Comparison of ENCODE assay signal across 18 mouse cellular contexts in the genomic region with DNA sequence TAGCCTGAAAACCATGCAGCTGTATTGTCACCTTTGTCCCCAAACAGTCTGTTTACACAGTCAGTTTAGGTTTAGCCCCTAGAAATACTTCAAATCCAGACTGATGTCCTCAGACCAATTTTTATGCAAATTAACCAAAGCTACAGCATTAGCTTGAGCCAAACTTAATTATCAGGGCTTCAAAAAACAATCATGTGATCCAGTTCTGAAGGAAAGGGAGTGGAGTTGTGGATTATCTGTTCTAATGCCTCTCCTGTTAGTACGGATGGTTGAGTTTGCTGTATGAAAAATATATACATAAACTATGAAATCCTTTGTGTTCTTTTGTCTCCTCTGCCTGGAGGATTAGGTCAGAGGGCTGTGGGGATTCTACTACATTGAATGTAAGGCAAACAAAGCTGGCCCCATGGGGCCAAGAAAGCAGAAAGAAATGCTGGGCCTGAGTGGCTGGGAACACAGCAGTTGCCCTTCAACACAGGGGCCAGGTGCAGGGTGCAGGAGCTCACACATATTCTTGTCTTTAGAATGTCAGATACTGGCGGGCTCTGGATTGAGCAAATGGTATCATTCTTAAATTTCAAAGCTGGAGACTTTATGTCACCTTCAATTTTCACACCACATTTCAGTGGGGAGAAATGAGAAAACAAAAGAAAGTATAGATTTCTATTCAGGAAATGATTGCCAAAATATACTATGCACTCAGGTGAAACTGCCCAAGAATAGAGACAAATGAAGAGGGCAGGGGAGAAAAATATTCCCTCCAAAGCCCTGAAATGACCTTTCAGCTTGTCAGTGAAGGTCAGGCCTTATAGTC.
DNase-seq lines count a peak whose midpoint lies in the region; ATAC-seq and TF ChIP-seq lines count a peak whose summit lies in the region.
"Had no signal": no experiment of that assay in that cellular context is flagged by ENCODE, and none has a peak within 500 bp of the region (broad histone marks: within the 10 kb centered on the region; RNA-seq: fewer than 3 reads in every experiment).

No protein-coding gene starts in this region.

- no peak overlapping the region for H3K4me3 ChIP-seq in forebrain, embryonic 10.5 days
- H3K4me3 ChIP-seq in forebrain, postnatal 0 days (ENCODE audit: low read depth, low read length) = no peak overlapping the region
- no peak overlapping the region for H3K4me3 ChIP-seq in forebrain, embryonic 15.5 days
- H3K4me3 ChIP-seq in midbrain, embryonic 14.5 days (replicated peaks; ENCODE audit: low read depth, low read length) = no peak overlapping the region
- no peak overlapping the region for H3K4me3 ChIP-seq in kidney, embryonic 16.5 days (ENCODE audit: low read length)
- H3K4me3 ChIP-seq: heart, embryonic 15.5 days; hindbrain, embryonic 15.5 days had no signal

- H3K27me3 ChIP-seq in forebrain, embryonic 10.5 days (ENCODE audit: poor library complexity, severe bottlenecking) = no peaks in the 10 kb centered on the region
- no peaks in the 10 kb centered on the region for H3K27me3 ChIP-seq in forebrain, postnatal 0 days (ENCODE audit: insufficient read depth, low read length)
- no peaks in the 10 kb centered on the region for H3K27me3 ChIP-seq in forebrain, embryonic 15.5 days
- H3K27me3 ChIP-seq in midbrain, embryonic 14.5 days (ENCODE audit: control insufficient read depth, insufficient read depth, low read length) = no peaks in the 10 kb centered on the region
- H3K27me3 ChIP-seq in kidney, embryonic 16.5 days (ENCODE audit: insufficient read depth, low read length) = no peaks in the 10 kb centered on the region
- H3K27me3 ChIP-seq: CH12.LX; heart, embryonic 15.5 days; hindbrain, embryonic 15.5 days had no signal

- H3K9me3 ChIP-seq in forebrain, embryonic 10.5 days = peaks cover 7% of the 10 kb centered on the region
- no peaks in the 10 kb centered on the region for H3K9me3 ChIP-seq in forebrain, postnatal 0 days (ENCODE audit: low read length)
- no peaks in the 10 kb centered on the region for H3K9me3 ChIP-seq in forebrain, embryonic 15.5 days
- H3K9me3 ChIP-seq in midbrain, embryonic 14.5 days (ENCODE audit: control insufficient read depth, low read length) = no peaks in the 10 kb centered on the region
- H3K9me3 ChIP-seq in kidney, embryonic 16.5 days (ENCODE audit: low read length) = no peaks in the 10 kb centered on the region; the same call in 1 of the 2 replicates
- H3K9me3 ChIP-seq: heart, embryonic 15.5 days; hindbrain, embryonic 15.5 days had no signal

- H3K9ac ChIP-seq in forebrain, postnatal 0 days = no peak overlapping the region
- H3K9ac ChIP-seq in forebrain, embryonic 15.5 days (replicated peaks) = no peak overlapping the region
- H3K9ac ChIP-seq in midbrain, embryonic 14.5 days (replicated peaks; ENCODE audit: low read length) = no peak overlapping the region
- H3K9ac ChIP-seq in kidney, embryonic 16.5 days (replicated peaks; ENCODE audit: low read length) = no peak overlapping the region
- H3K9ac ChIP-seq: heart, embryonic 15.5 days; hindbrain, embryonic 15.5 days; liver, embryonic 14.5 days had no signal

- peaks cover 5% of the 10 kb centered on the region; the same call in 1 of the 2 replicates for H3K36me3 ChIP-seq in forebrain, embryonic 10.5 days (replicated peaks)
- H3K36me3 ChIP-seq in forebrain, postnatal 0 days (ENCODE audit: insufficient read depth) = no peaks in the 10 kb centered on the region
- no peaks in the 10 kb centered on the region for H3K36me3 ChIP-seq in forebrain, embryonic 15.5 days
- no peaks in the 10 kb centered on the region for H3K36me3 ChIP-seq in midbrain, embryonic 14.5 days (ENCODE audit: control insufficient read depth, insufficient read depth, low read length)
- H3K36me3 ChIP-seq in kidney, embryonic 16.5 days (ENCODE audit: insufficient read depth, low read length) = no peaks in the 10 kb centered on the region
- H3K36me3 ChIP-seq: heart, embryonic 15.5 days; hindbrain, embryonic 15.5 days had no signal

- no peak for ATAC-seq in forebrain, postnatal 0 days
- ATAC-seq in forebrain, embryonic 15.5 days (replicated peaks) = peak; percentile 63; the same call in 1 of the 2 replicates
- ATAC-seq in midbrain, embryonic 14.5 days (ENCODE audit: low FRiP score, low TSS enrichment) = peak; percentile 86
- ATAC-seq in kidney, embryonic 16.5 days (ENCODE audit: low FRiP score, low TSS enrichment) = no peak
- ATAC-seq: activated CD4-positive, CD25-positive, alpha-beta regulatory T cell, adult 4 months had no signal

- DNase-seq in forebrain, embryonic 10.5 days (ENCODE audit: extremely low spot score, low spot score) = peak; percentile 75
- no peak for DNase-seq in forebrain, postnatal 0 days
- DNase-seq in embryo, embryonic 9.5 days (ENCODE audit: extremely low spot score) = peak; percentile 33
- DNase-seq in midbrain, embryonic 14.5 days = peak; percentile 67
- DNase-seq in lung, adult 18-20 months = no peak
- DNase-seq in left cerebral cortex, adult 9 months (ENCODE audit: low spot score in 2 of 2) = no peak
- DNase-seq: cerebellum, postnatal 36 days; kidney, adult 2 months; kidney, postnatal 36 days; lung, postnatal 14 days; thymus, postnatal 36 days had no signal

- H3K4me1 ChIP-seq in forebrain, embryonic 10.5 days = peaks cover 20% of the 10 kb centered on the region
- H3K4me1 ChIP-seq in forebrain, postnatal 0 days (ENCODE audit: insufficient read depth) = no peaks in the 10 kb centered on the region
- H3K4me1 ChIP-seq in forebrain, embryonic 15.5 days = no peaks in the 10 kb centered on the region
- H3K4me1 ChIP-seq in midbrain, embryonic 14.5 days (ENCODE audit: control insufficient read depth, insufficient read depth, low read length) = peaks cover 6% of the 10 kb centered on the region; the same call in 1 of the 2 replicates
- H3K4me1 ChIP-seq in kidney, embryonic 16.5 days (ENCODE audit: insufficient read depth, low read length) = no peaks in the 10 kb centered on the region
- H3K4me1 ChIP-seq: heart, embryonic 15.5 days had no signal

- no peak for TF ChIP-seq CTCF in forebrain, postnatal 0 days (IDR thresholded peaks at IDR 0.05; ENCODE audit: low read depth)

- peak overlapping the region; percentile 83 for H3K27ac ChIP-seq in forebrain, embryonic 10.5 days
- no peak overlapping the region for H3K27ac ChIP-seq in forebrain, postnatal 0 days (ENCODE audit: low read depth, low read length)
- peak overlapping the region; percentile 16; the same call in 1 of the 2 replicates for H3K27ac ChIP-seq in forebrain, embryonic 15.5 days (replicated peaks)
- peak overlapping the region; percentile 73 for H3K27ac ChIP-seq in midbrain, embryonic 14.5 days (replicated peaks; ENCODE audit: low read depth, low read length)
- no peak overlapping the region for H3K27ac ChIP-seq in kidney, embryonic 16.5 days (ENCODE audit: low read length)
- H3K27ac ChIP-seq: heart, embryonic 15.5 days; hindbrain, embryonic 15.5 days; liver, embryonic 14.5 days had no signal

- no peak overlapping the region for H3K4me2 ChIP-seq in forebrain, postnatal 0 days (ENCODE audit: low read depth)
- no peak overlapping the region for H3K4me2 ChIP-seq in forebrain, embryonic 15.5 days (replicated peaks)
- no peak overlapping the region for H3K4me2 ChIP-seq in midbrain, embryonic 14.5 days (ENCODE audit: low read length)
- H3K4me2 ChIP-seq in kidney, embryonic 16.5 days (replicated peaks; ENCODE audit: low read depth, low read length) = no peak overlapping the region
- H3K4me2 ChIP-seq: heart, embryonic 15.5 days; hindbrain, embryonic 15.5 days had no signal

- 9% methylated on average over 2 of the region's 2 CpGs for WGBS in forebrain, embryonic 10.5 days
- 11% methylated on average over 2 of the region's 2 CpGs for whole genome bisulfite sequencing in forebrain, postnatal 0 days
- 6% methylated on average over 2 of the region's 2 CpGs for WGBS in forebrain, embryonic 15.5 days
- WGBS in midbrain, embryonic 14.5 days = 0% methylated on average over 2 of the region's 2 CpGs
- 48% methylated on average over 2 of the region's 2 CpGs for WGBS in kidney, embryonic 16.5 days

Comparison
In these comparisons a context has a peak if more than half of its experiments do, and no peak if none do; other contexts are left out.
1. DNase-seq: peak in forebrain, embryonic 10.5 days (single experiment), embryo, embryonic 9.5 days (single experiment) and midbrain, embryonic 14.5 days (single experiment); none in forebrain, postnatal 0 days (single experiment), lung, adult 18-20 months (0 of 2) and left cerebral cortex, adult 9 months (0 of 2).
2. H3K27ac ChIP-seq: peak in forebrain, embryonic 10.5 days (single experiment), forebrain, embryonic 15.5 days (single experiment) and midbrain, embryonic 14.5 days (single experiment); none in forebrain, postnatal 0 days (single experiment) and kidney, embryonic 16.5 days (single experiment).
3. ATAC-seq: peak in forebrain, embryonic 15.5 days (single experiment) and midbrain, embryonic 14.5 days (single experiment); none in forebrain, postnatal 0 days (single experiment) and kidney, embryonic 16.5 days (single experiment).